Mouse (Mus musculus) midbrain, embryonic 10.5 days (tissue): Measurements from ENCODE around the gene Usp47. TPM values are rescaled to one million over a fixed set of nuclear protein-coding genes. Genes with fewer than 3 reads are reported as not detected.
A peak's percentile ranks its signal among the peaks of the same experiment; 100 is the strongest.

Source experiments
- DNase-seq: peaks from one replicate; pipeline ENCODE4 v3.0.0-alpha.2; 2017; ENCODE audit warnings: low spot score
- H3K27ac ChIP-seq: fragments of 300-500 bp; sonication (generic); replicated peaks from 2 replicates; pipeline ENCODE4 v1.5.1; 2016; ENCODE audit warnings: mild to moderate bottlenecking
- H3K27me3 ChIP-seq: fragments of 300-500 bp; sonication (generic); 2 replicates; pipeline ENCODE4 v1.6.1; 2016; ENCODE audit warnings: low read depth, mild to moderate bottlenecking; ENCODE audit not compliant: poor library complexity, severe bottlenecking
- H3K36me3 ChIP-seq: fragments of 300-500 bp; sonication (generic); 2 replicates; pipeline ENCODE4 v1.6.1; 2016; ENCODE audit warnings: mild to moderate bottlenecking, moderate library complexity
- H3K4me1 ChIP-seq: fragments of 300-500 bp; sonication (generic); 2 replicates; pipeline ENCODE4 v1.6.1; 2016
- H3K4me3 ChIP-seq: fragments of 300-500 bp; sonication (generic); 2 replicates; pipeline ENCODE4 v1.5.1; 2016; ENCODE audit warnings: mild to moderate bottlenecking, moderate library complexity
- H3K9me3 ChIP-seq: fragments of 300-500 bp; sonication (generic); replicated peaks from 2 replicates; pipeline ENCODE4 v1.6.1; 2016; ENCODE audit warnings: mild to moderate bottlenecking
- WGBS: fragments of 180-500 bp; shearing (Covaris S2); methylation state at CpG from one replicate; pipeline ENCODE4 v1.1.7; 2016; 5-methylcytosine and 5-hydroxymethylcytosine counted together
- polyA plus RNA-seq: library from polyadenylated mRNA; unstranded; fragments of >200 nt; fragmentation: Nextera tagmentation; extraction: Ambion mirVana; gene quantifications from 2 replicates; pipeline ENCODE4 v1.2.1, GENCODE M21; 2016

Gene Usp47
- polyA plus RNA-seq, 1 experiment from 2014 or later: 78.3 TPM

DNA sequence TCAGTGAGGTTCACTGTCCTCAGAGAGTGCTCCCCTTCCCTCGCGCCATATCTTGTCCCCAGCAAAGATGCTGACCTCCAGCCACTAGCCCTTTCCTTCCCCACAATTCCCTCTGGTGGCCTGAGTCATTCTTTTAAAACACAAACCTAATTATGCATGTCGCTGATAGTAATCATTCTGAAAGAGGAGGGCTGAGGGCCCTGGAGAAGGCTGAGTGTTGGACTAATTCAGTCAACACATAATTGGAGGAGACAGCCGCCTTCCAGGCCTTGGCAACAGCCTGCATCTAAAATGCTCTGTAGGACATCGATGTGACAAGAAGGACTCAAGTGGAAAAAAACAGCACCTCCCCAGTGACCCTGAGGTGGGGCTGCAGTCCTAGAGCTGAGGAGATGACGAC lies 106.5 kb downstream of the Usp47 start:
- H3K36me3 ChIP-seq: no peaks in the 10 kb centered on the region
- 88% methylated on average over 6 of the region's 6 CpGs for WGBS
- H3K27me3 ChIP-seq: no peaks in the 10 kb centered on the region
- no peak overlapping the region for H3K4me3 ChIP-seq
- no peak overlapping the region for H3K27ac ChIP-seq
- no peaks in the 10 kb centered on the region for H3K9me3 ChIP-seq
- DNase-seq: no peak
- peaks cover 8% of the 10 kb centered on the region for H3K4me1 ChIP-seq

- H3K36me3 ChIP-seq: no peaks in the 10 kb centered on the region
- peaks cover 8% of the 10 kb centered on the region for H3K4me1 ChIP-seq
- no peak overlapping the region for H3K27ac ChIP-seq
- no peaks in the 10 kb centered on the region for H3K9me3 ChIP-seq
- H3K27me3 ChIP-seq: no peaks in the 10 kb centered on the region
- WGBS: 91% methylated on average over 3 of the region's 3 CpGs
- DNase-seq: no peak
- no peak overlapping the region for H3K4me3 ChIP-seq
Observed at GRCm38 (mm10) chr7:112130660-112131059, 107.4 kb downstream of the Usp47 start.

- Histone ChIP-seq H3K9me3 (no peaks in the 10 kb centered on the region), H3K4me1 (peaks cover 7% of the 10 kb centered on the region), H3K27me3 (no peaks in the 10 kb centered on the region), H3K36me3 (no peaks in the 10 kb centered on the region), H3K27ac (no peak overlapping the region), H3K4me3 (no peak overlapping the region)
- no peak for DNase-seq
- WGBS: 68% methylated on average over 6 of the region's 6 CpGs
Observed at GRCm38 (mm10) chr7:112132005-112132404, 108.7 kb downstream of the Usp47 start.

GRCm38 (mm10) chr7:112133277-112133676 lies 110.0 kb downstream of the Usp47 start:
- no peak overlapping the region for H3K4me3 ChIP-seq
- H3K9me3 ChIP-seq: no peaks in the 10 kb centered on the region
- no peaks in the 10 kb centered on the region for H3K36me3 ChIP-seq
- no peak overlapping the region for H3K27ac ChIP-seq
- no peak for DNase-seq
- H3K27me3 ChIP-seq: no peaks in the 10 kb centered on the region
- 89% methylated on average over 5 of the region's 5 CpGs for WGBS
- no peaks in the 10 kb centered on the region for H3K4me1 ChIP-seq

- no peak for DNase-seq
- WGBS: 95% methylated on average over 4 of the region's 4 CpGs
- no peak overlapping the region for H3K4me3 ChIP-seq
- no peaks in the 10 kb centered on the region for H3K9me3 ChIP-seq
- H3K27me3 ChIP-seq: no peaks in the 10 kb centered on the region
- no peaks in the 10 kb centered on the region for H3K36me3 ChIP-seq
- peaks cover 7% of the 10 kb centered on the region; the same call in 1 of the 2 replicates for H3K4me1 ChIP-seq
- no peak overlapping the region for H3K27ac ChIP-seq
Observed at GRCm38 (mm10) chr7:112135161-112135560, 111.9 kb downstream of the Usp47 start.

DNA sequence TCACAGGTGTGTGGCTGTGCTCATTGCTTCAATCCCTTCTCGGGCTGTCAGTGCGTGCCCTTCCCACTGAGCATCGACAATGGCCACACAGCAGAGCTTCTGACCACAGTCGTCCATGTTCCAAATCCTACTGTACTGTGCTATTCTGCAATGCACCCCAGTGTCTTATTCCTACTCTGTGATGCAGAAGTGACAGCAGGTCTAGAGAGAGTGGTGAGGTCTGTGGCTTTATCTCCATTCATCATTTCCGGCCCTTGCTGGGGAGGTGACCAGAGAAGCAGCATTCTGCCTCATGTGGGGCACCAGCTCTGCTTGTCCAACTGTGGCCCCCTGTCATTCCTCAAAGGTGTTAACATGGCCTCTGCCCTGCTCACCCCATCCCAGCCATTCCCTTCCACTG lies 113.2 kb downstream of the Usp47 start:
- H3K27me3 ChIP-seq: no peaks in the 10 kb centered on the region
- H3K4me3 ChIP-seq: no peak overlapping the region
- H3K27ac ChIP-seq: no peak overlapping the region
- WGBS: 86% methylated on average over 5 of the region's 5 CpGs
- no peaks in the 10 kb centered on the region for H3K9me3 ChIP-seq
- H3K36me3 ChIP-seq: no peaks in the 10 kb centered on the region
- DNase-seq: no peak
- H3K4me1 ChIP-seq: peaks cover 7% of the 10 kb centered on the region; the same call in 1 of the 2 replicates

DNA sequence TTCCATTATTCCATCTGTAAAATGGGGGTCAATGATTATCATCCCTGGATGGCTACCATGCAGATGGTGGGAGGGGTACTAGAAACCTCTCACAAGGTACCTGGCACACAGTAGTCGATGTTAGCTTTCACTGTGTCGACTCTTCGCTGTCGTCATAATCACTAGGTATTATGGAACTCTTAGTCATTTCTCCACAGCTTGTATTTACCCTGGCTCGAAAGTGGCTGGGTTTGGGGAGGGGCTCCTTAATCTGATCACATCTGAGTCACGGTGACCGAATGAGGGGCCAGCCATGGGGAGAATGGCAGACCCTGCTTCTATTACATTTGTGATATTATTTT lies 114.8 kb downstream of the Usp47 start:
- H3K9me3 ChIP-seq: no peaks in the 10 kb centered on the region
- H3K4me3 ChIP-seq: no peak overlapping the region
- H3K27ac ChIP-seq: no peak overlapping the region
- H3K27me3 ChIP-seq: no peaks in the 10 kb centered on the region
- DNase-seq: no peak
- no peaks in the 10 kb centered on the region for H3K36me3 ChIP-seq
- peaks cover 14% of the 10 kb centered on the region for H3K4me1 ChIP-seq
- WGBS: 81% methylated on average over 7 of the region's 7 CpGs

GRCm38 (mm10) chr7:112138509-112139405 lies 115.5 kb downstream of the Usp47 start:
- Histone ChIP-seq H3K36me3 (no peaks in the 10 kb centered on the region), H3K9me3 (no peaks in the 10 kb centered on the region), H3K27ac (no peak overlapping the region), H3K4me1 (peaks cover 20% of the 10 kb centered on the region), H3K27me3 (no peaks in the 10 kb centered on the region), H3K4me3 (no peak overlapping the region)
- DNase-seq: no peak
- 80% methylated on average over 11 of the region's 11 CpGs for WGBS

DNA sequence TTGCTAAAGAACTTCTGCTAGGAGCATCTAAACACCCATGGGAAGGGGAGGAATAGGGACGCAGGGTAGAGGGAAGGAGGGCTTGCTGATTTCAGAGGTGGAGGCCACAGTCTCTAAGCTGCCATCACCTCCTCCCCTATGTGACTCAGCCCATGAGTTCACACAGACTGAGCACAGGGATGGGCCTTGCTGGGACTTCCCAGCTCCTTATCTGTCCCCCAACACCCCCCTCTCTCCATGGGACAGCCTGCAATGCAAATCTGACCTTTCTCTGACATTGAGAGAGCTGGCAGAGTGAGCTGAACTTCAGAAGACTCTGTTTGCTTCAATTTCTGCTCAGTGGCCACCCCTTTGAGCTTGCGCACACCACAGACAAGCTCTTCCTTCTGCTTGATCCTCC lies 117.4 kb downstream of the Usp47 start:
- Histone ChIP-seq H3K27ac (no peak overlapping the region), H3K36me3 (no peaks in the 10 kb centered on the region), H3K9me3 (no peaks in the 10 kb centered on the region), H3K4me3 (no peak overlapping the region), H3K4me1 (peaks cover 36% of the 10 kb centered on the region), H3K27me3 (no peaks in the 10 kb centered on the region)
- WGBS: 95% methylated on average over 2 of the region's 2 CpGs
- DNase-seq: no peak

DNA sequence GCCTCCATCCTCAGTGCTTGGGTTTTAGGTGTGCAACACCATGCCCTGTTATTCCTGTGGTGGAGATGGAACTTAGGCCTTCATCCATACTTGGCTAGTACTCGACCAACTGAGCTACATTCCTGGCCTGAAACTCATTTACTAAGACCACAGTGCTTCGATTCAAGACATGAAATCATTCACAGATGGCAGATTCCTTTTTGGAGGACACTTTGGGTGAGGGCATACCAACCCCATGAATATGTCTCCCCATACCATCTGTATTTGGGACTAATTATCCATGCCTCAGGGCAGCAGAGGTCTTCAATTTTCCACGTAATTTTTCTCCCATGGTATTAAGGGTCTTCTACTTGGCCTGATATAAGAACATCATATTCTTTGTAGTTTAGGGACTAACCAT lies 119.3 kb downstream of the Usp47 start:
- 85% methylated on average over 3 of the region's 3 CpGs for WGBS
- Histone ChIP-seq H3K4me3 (no peak overlapping the region), H3K27ac (peak overlapping the region; percentile 65; the same call in 1 of the 2 replicates), H3K4me1 (peaks cover 42% of the 10 kb centered on the region), H3K9me3 (no peaks in the 10 kb centered on the region), H3K36me3 (no peaks in the 10 kb centered on the region), H3K27me3 (no peaks in the 10 kb centered on the region)
- DNase-seq: no peak

DNA sequence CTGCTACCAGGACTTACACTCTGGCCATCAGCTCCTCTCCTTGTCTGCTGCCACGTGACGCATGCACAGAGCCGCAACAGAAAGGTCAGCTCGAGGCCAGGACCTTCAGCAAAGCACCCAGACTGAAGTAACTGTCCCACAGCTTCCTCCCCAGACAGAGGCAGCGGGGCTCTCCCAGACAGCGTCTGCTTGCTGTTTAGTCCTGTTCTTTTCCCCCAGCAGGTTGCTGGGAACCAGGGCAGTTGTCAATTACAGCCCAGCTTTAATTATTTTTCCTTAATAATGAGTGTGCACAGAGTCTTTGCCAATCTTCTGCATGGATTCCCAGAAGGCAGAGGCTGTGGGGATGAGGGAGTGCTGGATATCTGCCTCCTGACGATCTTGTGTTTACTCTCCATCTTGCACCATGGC lies 119.8 kb downstream of the Usp47 start:
- 63% methylated on average over 7 of the region's 7 CpGs for WGBS
- no peak overlapping the region for H3K4me3 ChIP-seq
- no peaks in the 10 kb centered on the region for H3K36me3 ChIP-seq
- H3K9me3 ChIP-seq: no peaks in the 10 kb centered on the region
- peaks cover 42% of the 10 kb centered on the region for H3K4me1 ChIP-seq
- DNase-seq: no peak
- peak overlapping the region; percentile 65 for H3K27ac ChIP-seq
- H3K27me3 ChIP-seq: no peaks in the 10 kb centered on the region

GRCm38 (mm10) chr7:112143978-112144377 lies 120.7 kb downstream of the Usp47 start:
- 66% methylated on average over 4 of the region's 4 CpGs for WGBS
- peaks cover 36% of the 10 kb centered on the region for H3K4me1 ChIP-seq
- H3K27me3 ChIP-seq: no peaks in the 10 kb centered on the region
- peak overlapping the region; percentile 52 for H3K27ac ChIP-seq
- no peak for DNase-seq
- no peaks in the 10 kb centered on the region for H3K36me3 ChIP-seq
- no peak overlapping the region for H3K4me3 ChIP-seq
- H3K9me3 ChIP-seq: no peaks in the 10 kb centered on the region

- Histone ChIP-seq H3K9me3 (no peaks in the 10 kb centered on the region), H3K27ac (peak overlapping the region; percentile 52; the same call in 1 of the 2 replicates), H3K36me3 (no peaks in the 10 kb centered on the region), H3K4me1 (peaks cover 35% of the 10 kb centered on the region), H3K4me3 (no peak overlapping the region), H3K27me3 (no peaks in the 10 kb centered on the region)
- DNase-seq: no peak
- 42% methylated on average over 11 of the region's 11 CpGs for WGBS
Observed at GRCm38 (mm10) chr7:112144646-112145179, 121.4 kb downstream of the Usp47 start.
